Mouse (Mus musculus) left cerebral cortex, adult 2 months (tissue): Measurements from ENCODE around the gene Zfp709. TPM values are rescaled to one million over a fixed set of nuclear protein-coding genes. Genes with fewer than 3 reads are reported as not detected.
"Not testable (repeated sequence)": the region's sequence is repeated elsewhere in the genome, so short reads cannot be mapped to it uniquely, and the experiment has no call there.

Experiments
- DNase-seq, 2 experiments: peaks; one replicate each; pipeline ENCODE4 v3.0.0; 2021 to 2022; ENCODE audit warnings: low spot score in 2 of 2, mixed read lengths in 1 of 2; ENCODE audit errors: extremely low spot score in 1 of 2
- H3K27ac ChIP-seq: fragments of 200-600 bp; 2 replicates; pipeline ENCODE4 v1.8.1; 2022
- H3K4me3 ChIP-seq: fragments of 200-600 bp; 2 replicates; pipeline ENCODE4 v1.8.1; 2022
- CTCF ChIP-seq: fragments of 200-600 bp; IDR thresholded peaks from 2 replicates; pipeline ENCODE4 v1.8.1; 2022; ENCODE audit warnings: antibody characterized with exemption, mild to moderate bottlenecking, moderate library complexity
- intact Hi-C: fragments of 180-260 bp; cut with DNase I; formaldehyde crosslinking; loops from one replicate; pipeline ENCODE4 v1.15.1; 2025
- long read RNA-seq, 2 experiments: library from polyadenylated mRNA; stranded (forward); transcript quantifications; one replicate each; pipeline ENCODE4 v2.0.0; 2021; ENCODE audit warnings: borderline mapping rate in 2 of 2
- total RNA-seq, 2 experiments: library from RNA; stranded (reverse); gene quantifications; 2 replicates each; pipeline ENCODE4 v1.2.3; 2021

The Zfp709 gene
- total RNA-seq = 10 to 100 TPM; 10.5 to 10.6 TPM
- long read RNA-seq, experiment 1, full-length matches to known transcripts = 7 of 8 reads
- long read RNA-seq, experiment 1, partial matches to known transcripts = 0 of 8 reads
- long read RNA-seq, experiment 1, other reads (novel, unspliced or antisense) = 1 of 8 reads
- long read RNA-seq, experiment 2, full-length matches to known transcripts = 3 of 4 reads
- long read RNA-seq, experiment 2, partial matches to known transcripts = 0 of 4 reads
- long read RNA-seq, experiment 2, other reads (novel, unspliced or antisense) = 1 of 4 reads

DNA sequence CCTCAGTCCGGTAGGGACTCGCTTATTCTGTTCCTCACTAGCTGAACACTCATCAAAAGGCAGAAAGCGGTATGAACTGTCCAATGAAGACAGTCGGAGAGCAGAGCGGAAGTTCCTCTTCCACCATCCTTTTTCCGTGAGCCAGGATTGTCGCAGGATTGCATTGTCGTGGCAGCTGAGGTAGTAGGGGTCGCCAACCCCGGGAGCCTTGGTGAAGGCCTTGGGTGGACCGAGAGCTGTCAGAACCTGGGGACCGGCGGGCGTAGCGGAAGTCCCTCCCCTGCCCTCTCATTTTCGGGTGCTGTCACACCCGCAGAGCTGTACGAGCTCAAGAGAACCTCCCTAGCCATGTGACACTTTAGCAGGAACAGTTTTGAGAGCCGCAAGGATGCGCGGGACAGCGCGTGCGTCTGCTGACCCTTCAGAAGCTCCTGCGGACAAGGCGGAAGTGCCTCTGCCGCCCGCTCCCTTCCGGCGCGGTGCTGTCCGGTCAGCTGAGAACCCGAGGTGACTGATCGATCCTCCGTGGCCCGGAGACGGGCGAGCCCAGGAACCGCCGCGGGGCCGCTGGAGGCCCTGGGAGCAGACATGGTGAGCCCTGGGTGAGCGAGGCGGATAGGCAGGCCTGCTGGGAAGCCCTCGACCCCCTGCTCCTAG is at the start of gene Zfp709:
Gene Zfp709 (plus strand): TSS at position 402 of the 657 bp plus-strand sequence.
- TF ChIP-seq CTCF = no peak
- peak within 1 kb of the TSS; percentile 66 for H3K4me3 ChIP-seq
- intact Hi-C loops = loop anchor here (2.0 kb wide), 2 partner anchors 27 to 41 kb away; partner anchors contain the start of genes Zfp617 and Zfp882
- peak; percentile 63 to 64 for DNase-seq
- H3K27ac ChIP-seq = peak within 1 kb of the TSS; percentile 86

DNA sequence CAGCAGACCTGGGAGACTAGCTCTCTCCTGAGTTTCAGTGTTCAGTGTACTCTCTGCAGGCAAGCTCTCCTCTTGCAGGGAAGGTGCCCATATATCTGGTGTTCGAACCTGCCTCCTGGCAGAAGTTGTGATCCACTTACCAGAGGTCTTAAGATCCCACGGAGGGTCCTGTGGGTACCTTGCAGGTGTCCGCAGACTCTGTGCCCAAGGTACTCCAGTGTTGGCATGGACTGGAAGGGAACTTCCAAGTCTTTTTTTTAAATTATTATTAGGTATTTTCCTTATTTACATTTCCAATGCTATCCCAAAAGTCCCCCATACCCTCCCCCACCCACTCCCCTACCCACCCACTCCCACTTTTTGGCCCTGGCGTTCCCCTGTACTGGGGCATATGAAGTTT is 43.6 kb upstream of the Zfp709 start:
- intact Hi-C loops = loop anchor here (5.0 kb wide), 1 partner anchor 706 kb away; no protein-coding TSS in a partner anchor
- not testable (repeated sequence) for DNase-seq, H3K27ac ChIP-seq, H3K4me3 ChIP-seq

DNA sequence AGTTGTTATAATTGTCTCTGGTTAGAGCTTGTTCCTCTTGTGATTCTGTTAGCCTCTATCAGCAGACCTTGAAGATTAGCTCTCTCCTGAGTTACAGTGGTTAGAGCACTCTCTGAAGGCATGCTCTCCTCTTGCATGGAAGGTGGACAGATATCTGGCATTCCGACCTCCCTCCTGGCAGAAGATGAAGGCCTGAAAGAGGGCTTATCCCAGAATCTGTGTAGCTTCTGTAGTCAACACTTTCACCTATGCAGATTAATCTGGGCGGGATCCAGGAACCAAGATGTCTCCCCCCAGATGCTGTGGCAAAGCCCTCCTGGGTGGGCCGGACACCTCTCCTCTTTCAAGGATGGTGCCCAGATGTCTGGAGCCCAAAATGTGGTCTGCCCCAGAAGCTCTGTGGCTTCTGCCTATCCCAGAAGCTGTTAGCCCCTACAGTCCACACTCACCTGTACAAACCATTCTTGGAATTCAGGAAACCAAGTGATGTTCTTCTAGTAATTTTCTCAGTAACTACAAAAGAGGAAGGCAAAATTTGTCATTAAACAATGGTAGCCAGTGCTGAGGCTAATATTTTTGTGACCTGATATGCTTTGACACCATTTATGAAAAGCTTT is 40.5 kb upstream of the Zfp709 start:
- H3K27ac ChIP-seq, H3K4me3 ChIP-seq, intact Hi-C loops, DNase-seq: not testable (repeated sequence)

DNA sequence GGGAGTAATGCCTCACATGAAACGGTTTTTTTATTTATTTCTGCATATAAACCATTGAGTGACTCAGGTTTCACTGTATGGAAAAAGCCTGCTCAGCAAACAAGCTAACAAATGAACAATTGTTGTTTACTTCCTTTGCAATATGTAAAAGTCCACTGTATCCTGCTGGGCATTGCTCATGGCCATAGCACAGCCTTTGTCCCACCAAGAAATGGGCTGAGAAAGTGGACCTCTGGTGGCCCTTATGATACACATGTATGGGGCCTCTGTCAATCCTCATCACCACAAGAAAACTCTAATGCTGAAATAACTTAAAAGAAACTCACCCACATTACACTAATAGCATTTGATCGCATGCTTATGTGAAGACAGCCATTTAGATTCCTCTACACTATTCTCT is 39.3 kb upstream of the Zfp709 start:
- DNase-seq, intact Hi-C loops, H3K4me3 ChIP-seq, H3K27ac ChIP-seq: not testable (repeated sequence)

DNA sequence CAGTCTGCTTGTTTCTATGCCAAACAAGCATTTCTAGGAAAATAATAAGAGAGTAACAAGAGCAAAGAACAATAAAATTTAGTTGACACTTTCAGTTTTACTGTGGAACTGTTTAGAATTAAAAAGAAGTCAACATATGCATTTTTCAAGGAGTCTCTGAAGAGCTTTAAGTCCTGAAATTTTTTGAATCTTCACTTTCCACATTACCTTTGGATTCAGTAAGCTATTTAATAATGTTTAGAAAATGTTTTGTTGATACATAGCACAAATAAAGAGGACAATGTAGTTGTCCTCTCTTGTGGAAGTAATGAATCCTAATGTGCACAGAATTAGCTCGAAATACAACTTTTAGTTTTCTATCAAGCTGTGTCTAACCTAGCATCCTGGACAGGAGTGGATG is 37.4 kb upstream of the Zfp709 start:
- H3K27ac ChIP-seq, intact Hi-C loops, H3K4me3 ChIP-seq, DNase-seq: not testable (repeated sequence)

DNA sequence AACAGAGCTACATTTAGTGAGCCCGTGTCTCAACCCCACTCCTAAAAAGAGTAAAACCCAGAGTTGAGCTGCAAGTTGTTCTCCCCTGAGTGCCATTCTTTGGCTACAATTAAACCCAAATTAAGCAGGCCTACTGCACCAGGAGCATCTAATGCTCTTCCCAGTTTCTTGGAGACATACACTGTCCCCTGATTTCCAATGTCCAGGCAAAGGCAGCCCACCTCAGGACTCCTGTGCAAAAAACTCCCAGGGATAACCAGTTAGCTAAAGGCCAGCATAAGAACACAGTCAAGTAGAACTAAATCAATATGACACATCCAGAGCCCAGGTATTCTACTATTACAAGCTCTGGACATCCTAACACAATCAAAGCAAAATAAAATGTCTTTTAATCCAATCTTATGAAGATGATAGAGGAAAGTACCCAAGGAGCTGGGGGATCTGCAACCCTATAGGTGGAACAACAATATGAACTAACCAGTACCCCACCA is 35.8 kb upstream of the Zfp709 start:
- DNase-seq, intact Hi-C loops, H3K27ac ChIP-seq, H3K4me3 ChIP-seq: not testable (repeated sequence)

DNA sequence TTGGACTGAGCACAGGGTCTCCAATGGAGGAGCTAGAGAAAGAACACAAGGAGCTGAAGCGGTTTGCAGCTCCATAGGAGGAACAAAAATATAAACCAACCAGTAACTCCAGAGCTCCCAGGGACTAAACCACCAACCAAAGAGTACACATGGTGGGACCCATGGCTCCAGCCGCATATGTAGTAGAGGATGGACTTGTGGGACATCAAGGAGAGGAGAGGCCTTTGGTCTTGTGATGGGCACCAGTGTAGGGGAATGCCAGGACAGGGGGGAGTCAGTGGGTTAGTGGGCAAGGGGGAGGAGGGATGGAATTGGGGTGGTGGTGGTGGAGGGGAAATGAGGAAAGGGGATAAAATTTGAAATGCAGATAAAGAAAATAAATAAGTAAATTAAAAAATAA is 35.1 kb upstream of the Zfp709 start:
- H3K4me3 ChIP-seq, H3K27ac ChIP-seq, intact Hi-C loops, DNase-seq: not testable (repeated sequence)

DNA sequence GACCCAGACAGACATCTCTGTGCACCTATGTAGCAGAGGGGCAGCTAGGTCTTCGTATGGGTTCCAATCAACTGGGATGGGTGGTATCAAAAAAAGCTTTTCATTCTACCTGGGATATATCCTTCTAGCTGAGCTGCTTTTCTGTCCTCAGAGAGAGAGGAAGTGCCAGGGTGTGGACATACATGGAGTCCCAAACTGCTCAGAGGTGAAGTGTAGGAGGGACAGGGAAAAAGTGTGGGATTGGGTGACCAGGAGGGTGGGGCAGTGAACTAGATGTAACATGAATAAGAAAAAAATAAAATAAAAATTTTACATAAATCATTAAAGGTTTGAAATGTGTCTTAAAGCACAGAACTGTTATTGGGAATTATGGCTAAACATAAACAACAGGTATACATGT is 30.8 kb upstream of the Zfp709 start:
- DNase-seq, H3K4me3 ChIP-seq, H3K27ac ChIP-seq, intact Hi-C loops: not testable (repeated sequence)

DNA sequence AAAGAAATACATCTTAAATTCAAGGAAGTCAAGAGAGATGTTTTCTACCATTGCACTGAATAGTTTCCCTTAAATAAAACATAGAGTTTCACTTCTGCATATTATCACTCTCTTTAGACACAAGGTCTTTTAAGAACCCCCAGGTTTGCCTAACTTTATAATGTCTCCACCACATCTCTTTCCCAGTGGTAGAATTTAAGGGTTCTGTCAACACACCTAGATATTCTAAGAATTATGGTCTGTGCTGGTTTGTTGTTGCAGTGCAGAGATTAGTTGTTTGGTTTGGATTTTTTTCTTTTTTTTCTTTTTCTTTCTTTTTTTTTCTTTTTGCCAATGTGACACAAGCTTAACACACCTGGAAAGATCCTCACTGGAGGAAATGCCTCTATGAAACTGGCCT is 28.5 kb upstream of the Zfp709 start:
- DNase-seq, H3K27ac ChIP-seq, intact Hi-C loops, H3K4me3 ChIP-seq: not testable (repeated sequence)

DNA sequence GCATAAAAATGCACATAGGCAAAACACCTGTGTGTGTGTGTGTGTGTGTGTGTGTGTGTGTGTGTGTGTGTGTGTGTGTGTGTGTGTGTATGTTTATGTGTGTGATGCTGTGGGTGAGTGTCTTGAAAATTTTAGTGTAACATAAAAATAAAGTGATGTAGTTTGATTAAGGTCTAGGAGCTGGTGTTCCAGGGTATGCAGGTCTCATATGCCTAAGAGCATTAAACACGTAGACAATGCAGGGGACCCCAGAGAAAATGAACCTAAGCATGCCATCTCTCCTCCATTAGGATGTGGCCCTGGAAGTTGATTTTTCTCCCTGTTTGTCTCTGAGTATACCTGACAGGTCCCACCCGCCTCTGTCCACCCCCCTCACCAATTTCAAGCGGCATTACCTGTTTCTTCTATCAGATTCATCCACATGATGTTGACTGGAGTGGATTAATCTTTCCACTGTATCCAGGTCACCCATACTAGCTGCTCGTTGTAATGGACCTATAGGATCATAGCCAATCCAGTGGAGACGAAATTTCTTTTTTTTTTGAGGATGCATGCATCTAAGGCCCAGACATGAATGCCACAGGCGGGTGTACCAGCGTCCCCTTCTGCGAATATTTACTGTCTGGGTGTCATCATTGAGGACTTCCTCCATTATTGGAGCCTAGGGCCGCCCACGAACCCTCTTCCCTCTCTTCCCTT is 25.0 kb upstream of the Zfp709 start:
- H3K4me3 ChIP-seq, H3K27ac ChIP-seq, DNase-seq, intact Hi-C loops: not testable (repeated sequence)

DNA sequence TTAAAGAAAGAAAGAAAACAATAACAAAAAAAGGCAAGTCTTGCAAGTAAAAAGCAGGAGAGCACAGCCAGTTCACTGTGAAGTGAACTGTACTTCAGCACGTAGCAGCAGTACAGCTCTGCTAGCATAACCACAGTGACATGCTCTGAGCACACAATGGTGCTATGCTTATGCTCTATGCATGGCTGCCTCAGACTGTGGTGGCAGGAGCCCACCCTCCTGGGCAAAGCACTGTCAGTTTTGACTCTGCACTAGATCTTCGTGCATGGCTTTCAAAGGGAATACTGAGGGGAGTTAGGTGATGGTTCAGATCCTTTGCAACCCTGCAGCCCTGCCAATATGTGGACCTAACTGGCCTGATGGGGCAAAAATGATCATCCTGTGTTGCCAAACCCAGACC is 24.5 kb upstream of the Zfp709 start:
- DNase-seq, H3K4me3 ChIP-seq, intact Hi-C loops, H3K27ac ChIP-seq: not testable (repeated sequence)

DNA sequence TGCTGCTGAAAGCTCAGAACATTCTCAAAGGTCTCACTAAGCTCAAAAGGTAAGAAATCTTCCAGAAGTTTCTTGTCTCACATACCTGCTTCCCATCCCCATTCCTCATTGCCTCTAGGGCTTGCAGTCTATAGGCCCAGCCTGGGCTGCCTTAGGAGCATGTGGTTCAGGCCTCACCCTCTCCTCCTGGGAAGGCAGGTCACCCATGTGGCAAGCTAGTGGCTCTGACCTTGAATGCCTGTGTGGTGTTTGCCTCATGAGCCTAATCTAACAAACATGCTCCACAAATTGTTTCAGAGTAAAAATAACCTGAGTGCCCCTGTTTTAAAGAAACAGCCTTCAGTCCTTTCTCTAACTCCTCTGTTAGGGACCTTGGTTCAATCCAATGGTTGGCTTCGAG is 20.3 kb upstream of the Zfp709 start:
- DNase-seq, H3K27ac ChIP-seq, H3K4me3 ChIP-seq, intact Hi-C loops: not testable (repeated sequence)

DNA sequence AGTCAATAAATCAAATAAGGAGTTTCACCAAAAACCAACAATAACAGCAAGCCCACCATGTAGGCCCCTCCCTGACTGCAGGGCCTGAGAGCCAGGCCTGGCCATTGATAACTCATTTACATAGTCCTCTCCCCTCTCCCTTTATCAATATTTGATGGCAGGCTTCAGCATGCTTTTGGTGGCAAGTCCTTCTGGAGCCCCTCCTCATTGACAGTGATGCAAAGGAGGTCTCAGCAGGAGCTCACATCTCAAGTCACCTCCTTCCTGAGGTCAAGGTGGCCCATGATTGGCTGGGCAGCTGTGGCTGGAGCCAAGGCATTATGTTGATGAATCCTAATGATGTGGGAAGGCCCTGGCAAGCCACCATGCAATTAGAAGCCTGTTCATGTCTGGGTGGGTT is 19.8 kb upstream of the Zfp709 start:
- intact Hi-C loops, H3K27ac ChIP-seq, H3K4me3 ChIP-seq, DNase-seq: not testable (repeated sequence)

DNA sequence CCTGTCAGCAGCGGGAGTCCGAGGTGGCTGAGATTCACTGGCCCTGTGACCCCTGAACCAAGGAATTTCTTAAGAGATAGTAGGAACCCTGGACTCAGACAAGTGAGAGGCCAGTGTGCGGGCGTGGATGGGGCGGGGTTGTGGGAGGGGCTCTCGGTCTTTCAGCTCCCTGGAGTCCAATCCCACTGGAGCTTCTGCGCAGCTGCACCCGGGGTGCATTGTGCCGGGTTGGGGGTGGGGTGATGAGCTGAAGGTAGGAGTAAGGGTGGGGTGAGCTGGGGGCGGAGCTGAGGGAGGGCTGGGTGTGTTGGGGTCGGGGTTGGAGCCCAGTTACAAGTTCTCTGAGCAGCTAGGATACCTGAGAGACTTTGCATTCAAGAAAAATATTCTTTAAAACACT is 18.8 kb downstream of the Zfp709 start:
- intact Hi-C loops, H3K27ac ChIP-seq, DNase-seq, H3K4me3 ChIP-seq: not testable (repeated sequence)

DNA sequence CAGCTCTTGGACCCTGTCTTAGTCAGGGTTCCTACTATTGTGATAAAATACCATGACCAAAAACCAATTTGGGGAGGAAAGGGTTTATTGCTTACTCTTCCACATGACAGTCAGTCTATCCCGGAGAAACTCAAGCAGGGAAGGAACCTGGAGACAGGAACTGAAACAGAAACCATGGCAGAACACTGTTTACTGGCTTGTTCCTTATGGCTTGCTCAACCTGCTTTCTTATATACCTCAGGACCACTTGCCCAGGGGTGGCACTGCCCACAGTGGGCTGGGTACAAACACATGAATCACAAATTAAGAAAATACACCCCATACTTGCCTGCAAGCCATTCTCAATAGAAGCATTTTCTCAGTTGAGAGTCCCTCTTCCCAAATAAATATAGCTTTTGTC is 21.3 kb downstream of the Zfp709 start:
- H3K4me3 ChIP-seq, H3K27ac ChIP-seq: not testable (repeated sequence)
- intact Hi-C loops = loop anchor here (2.0 kb wide), 1 partner anchor 880 kb away; no protein-coding TSS in a partner anchor
- DNase-seq = peak in 1 of 2 experiments; percentile 1
